Mouse (Mus musculus) ES-E14 (cell line): ENCODE measurements around the gene Mrpl3.

Experiments used
- CHD2 ChIP-seq: IDR thresholded peaks from 2 replicates; pipeline ENCODE4 v1.6.1; 2014; ENCODE audit warnings: mild to moderate bottlenecking, low read depth, low read length, inconsistent platforms
- HCFC1 ChIP-seq: IDR thresholded peaks from 2 replicates; pipeline ENCODE4 v1.6.1; 2012; ENCODE audit warnings: low read length, inconsistent platforms, borderline replicate concordance; ENCODE audit not compliant: insufficient read depth
- MAFK ChIP-seq: IDR thresholded peaks from 2 replicates; pipeline ENCODE4 v1.6.1; 2014; ENCODE audit warnings: mild to moderate bottlenecking, low read depth, low read length, inconsistent platforms; ENCODE audit not compliant: insufficient read depth
- ZC3H11A ChIP-seq: IDR thresholded peaks from 2 replicates; pipeline ENCODE4 v1.6.1; 2012; ENCODE audit warnings: low read depth, mild to moderate bottlenecking, inconsistent platforms, low read length, borderline replicate concordance

DNA sequence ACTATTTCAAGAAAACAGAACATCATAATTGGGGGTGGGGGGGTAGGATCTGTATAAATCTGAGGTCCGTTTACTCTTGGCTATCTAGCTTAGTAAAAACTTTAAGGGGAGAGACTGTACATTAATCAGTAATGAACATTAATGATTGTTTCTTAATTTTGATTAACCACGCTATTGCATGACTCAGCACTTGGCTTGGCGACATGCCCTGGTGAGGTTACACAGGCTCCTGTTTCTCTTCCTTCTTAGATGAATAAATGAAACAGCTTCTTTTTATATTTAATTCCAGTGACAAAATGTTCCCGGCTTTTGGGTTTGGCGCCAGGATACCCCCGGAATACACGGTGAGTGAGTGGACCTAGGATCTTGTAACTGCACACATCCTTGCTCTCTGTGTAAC lies 34.9 kb upstream of the Mrpl3 start:
- TF ChIP-seq CHD2 (no peak), HCFC1 (no peak), ZC3H11A (no peak), MAFK (no peak)
